Mouse (Mus musculus): ENCODE measurements around the gene Sik2. TPM values are rescaled to one million over a fixed set of nuclear protein-coding genes. Genes with fewer than 3 reads are reported as not detected.

The Sik2 gene
- total and polyA plus RNA-seq, 3 experiments = 7.5 to 12.1 TPM; not detected in 1

- H3K27me3 ChIP-seq (ENCODE audit: control insufficient read depth in 1 of 2, insufficient read depth in 2 of 2, low read length in 2 of 2) = no peaks in the 10 kb centered on the region
- H3K27ac ChIP-seq (ENCODE audit: control insufficient read depth, low read depth, low read length) = no peak overlapping the region
- H3K4me3 ChIP-seq (ENCODE audit: control insufficient read depth in 1 of 2, insufficient read depth in 1 of 2, low read depth in 2 of 2, low read length in 2 of 2) = no peak overlapping the region
- H3K36me3 ChIP-seq (ENCODE audit: control insufficient read depth in 1 of 2, insufficient read depth in 2 of 2, low read length in 2 of 2) = peaks cover 12 to 13% of the 10 kb centered on the region in 2 experiments
- H3K9ac ChIP-seq (ENCODE audit: control insufficient read depth, low read depth, low read length, poor library complexity, severe bottlenecking) = no peak overlapping the region
- DNase-seq (ENCODE audit: low read depth, low spot score) = no peak
- TF ChIP-seq POLR2AphosphoS2 (IDR thresholded peaks at IDR 0.05; ENCODE audit: low read length) = no peak
- TF ChIP-seq TBP (IDR thresholded peaks at IDR 0.05; ENCODE audit: low read depth, low read length) = no peak
- TF ChIP-seq NELFE (IDR thresholded peaks at IDR 0.05; ENCODE audit: low read depth, low read length) = no peak
- TF ChIP-seq JUND (IDR thresholded peaks at IDR 0.05; ENCODE audit: low read depth, low read length) = no peak
- TF ChIP-seq POLR2AphosphoS5 (IDR thresholded peaks at IDR 0.05; ENCODE audit: borderline replicate concordance, low read depth, low read length) = no peak
- no peak for TF ChIP-seq SMC3 (IDR thresholded peaks at IDR 0.05; ENCODE audit: low read depth, low read length)
- TF ChIP-seq CHD1 (IDR thresholded peaks at IDR 0.05; ENCODE audit: low read depth, low read length) = no peak
- TF ChIP-seq USF2 (IDR thresholded peaks at IDR 0.05; ENCODE audit: borderline replicate concordance in 1 of 2, insufficient read depth in 1 of 2, low read depth in 1 of 2, low read length in 2 of 2) = no peak
- TF ChIP-seq CHD2 (IDR thresholded peaks at IDR 0.05; ENCODE audit: low read length) = no peak
- H3K9me3 ChIP-seq (replicated peaks; ENCODE audit: insufficient read depth, low read length) = no peaks in the 10 kb centered on the region
- no peaks in the 10 kb centered on the region for H3K79me2 ChIP-seq (ENCODE audit: control insufficient read depth, insufficient read depth, low read length, poor library complexity)
- H3K4me1 ChIP-seq (ENCODE audit: control insufficient read depth in 1 of 2, insufficient read depth in 2 of 2, low read length in 2 of 2) = peaks cover 6 to 15% of the 10 kb centered on the region in 2 experiments; a peak in 3 of 4 replicates
Measured at GRCm38 (mm10) chr9:50905321-50905720, 103.6 kb downstream of the Sik2 start.

- 0 out of 2 replicates have a peak, but pooled peaks have one; percentile 19 for TF ChIP-seq MXI1 (IDR thresholded peaks at IDR 0.05; ENCODE audit: low read depth, low read length)
- no peak for TF ChIP-seq MEF2A (IDR thresholded peaks at IDR 0.05; ENCODE audit: extremely low read depth, insufficient replicate concordance, low read depth, low read length, poor library complexity, severe bottlenecking)
- peak; percentile 10; the same call in 1 of the 2 replicates for TF ChIP-seq ETS1 (IDR thresholded peaks at IDR 0.05; ENCODE audit: low read depth, low read length)
- no peak for TF ChIP-seq BHLHE40 (IDR thresholded peaks at IDR 0.05; ENCODE audit: borderline replicate concordance, low read depth, low read length)
- TF ChIP-seq CTCF (IDR thresholded peaks at IDR 0.05 in 2 of 3, conservative IDR thresholded peaks at IDR 0.05 in 1 of 3; ENCODE audit: control insufficient read depth in 1 of 3, insufficient read depth in 1 of 3, low read depth in 2 of 3, low read length in 3 of 3, poor library complexity in 1 of 3, severe bottlenecking in 1 of 3) = no peak
- peaks cover 6 to 15% of the 10 kb centered on the region in 2 experiments; a peak in 3 of 4 replicates for H3K4me1 ChIP-seq (ENCODE audit: control insufficient read depth in 1 of 2, insufficient read depth in 2 of 2, low read length in 2 of 2)
- no peaks in the 10 kb centered on the region for H3K79me2 ChIP-seq (ENCODE audit: control insufficient read depth, insufficient read depth, low read length, poor library complexity)
- H3K27ac ChIP-seq (ENCODE audit: control insufficient read depth, low read depth, low read length) = no peak overlapping the region
- DNase-seq (ENCODE audit: low read depth, low spot score) = no peak
- H3K27me3 ChIP-seq (ENCODE audit: control insufficient read depth in 1 of 2, insufficient read depth in 2 of 2, low read length in 2 of 2) = no peaks in the 10 kb centered on the region
- H3K36me3 ChIP-seq (ENCODE audit: control insufficient read depth in 1 of 2, insufficient read depth in 2 of 2, low read length in 2 of 2) = peaks cover 12 to 14% of the 10 kb centered on the region in 2 experiments
- no peaks in the 10 kb centered on the region for H3K9me3 ChIP-seq (replicated peaks; ENCODE audit: insufficient read depth, low read length)
- H3K9ac ChIP-seq (ENCODE audit: control insufficient read depth, low read depth, low read length, poor library complexity, severe bottlenecking) = no peak overlapping the region
- peak overlapping the region in 1 of 2 experiments; percentile 65; a peak in 2 of 4 replicates for H3K4me3 ChIP-seq (ENCODE audit: control insufficient read depth in 1 of 2, insufficient read depth in 1 of 2, low read depth in 2 of 2, low read length in 2 of 2)
Measured at GRCm38 (mm10) chr9:50904196-50904847, 104.6 kb downstream of the Sik2 start.

Data from MEL (cell line).